Mouse (Mus musculus) Patski (cell line): ENCODE data around the gene Flt3l. TPM values are rescaled to one million over a fixed set of nuclear protein-coding genes. Genes with fewer than 3 reads are reported as not detected.
"Not testable (repeated sequence)": the region's sequence is repeated elsewhere in the genome, so short reads cannot be mapped to it uniquely, and the experiment has no call there.

Experiments
- ATAC-seq: fragments of 100-300 bp; one replicate; pipeline ENCODE4 v1.8.0; 2021
- CTCF ChIA-PET: fragments of 350-600 bp; sonication (Branson Sonifier 250); formaldehyde crosslinking; loops from one replicate; lab custom pipeline; 2022; ENCODE audit warnings: inconsistent platforms; lab: Charles Lee
- POLR2A ChIA-PET: fragments of 350-600 bp; sonication (Branson Sonifier 250); formaldehyde crosslinking; loops from one replicate; lab custom pipeline; 2022; ENCODE audit warnings: antibody characterized with exemption, inconsistent platforms; lab: Charles Lee
- DNase-seq: peaks from one replicate; pipeline ENCODE4 v3.0.0-alpha.2; 2011; ENCODE audit warnings: low read depth, low spot score
- H3K27me3 ChIP-seq: fragments of 371-371 bp; one replicate; pipeline ENCODE4 v1.5.1; 2021
- CTCF ChIP-seq: fragments of 100-300 bp; IDR thresholded peaks from one replicate; pipeline ENCODE4 v1.5.1; 2021
- in situ Hi-C: fragments of 300-500 bp; cut with MboI; formaldehyde crosslinking; loops from 3 replicates; pipeline ENCODE4 v1.11.1; 2018; ENCODE audit warnings: low pct_unique_long_range_greater_than_20kb, mixed read lengths
- polyA plus RNA-seq: library from polyadenylated mRNA; unstranded; gene quantifications from one replicate; pipeline ENCODE4 v1.2.3, GENCODE M21; 2021

Flt3l gene
- polyA plus RNA-seq, 1 experiment from 2014 or later = 7.3 TPM

DNA sequence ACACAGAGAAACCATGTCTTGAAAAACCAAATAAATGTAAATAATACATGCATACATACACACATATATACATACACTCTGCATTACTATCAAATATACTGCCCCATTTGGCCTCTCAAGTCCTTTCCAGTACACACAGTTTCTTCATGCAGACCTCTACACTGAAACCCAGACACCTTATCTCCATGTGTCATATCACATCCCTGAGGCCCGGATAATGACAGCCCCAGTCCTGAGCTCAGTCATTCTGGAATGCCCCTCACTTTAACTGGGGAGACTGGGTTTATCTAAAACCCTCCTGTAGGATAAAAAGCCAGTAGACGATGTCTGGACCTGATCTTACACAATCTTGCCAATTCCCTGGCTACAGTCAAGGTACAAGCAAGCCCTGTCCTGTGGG, 22.8 kb downstream of the Flt3l start:
- ChIA-PET POLR2A (no interaction called here), CTCF (no interaction called here)
- DNase-seq = no peak
- no peaks in the 10 kb centered on the region for H3K27me3 ChIP-seq
- in situ Hi-C loops = no loop called here
- TF ChIP-seq CTCF = no peak
- ATAC-seq = no peak

DNA sequence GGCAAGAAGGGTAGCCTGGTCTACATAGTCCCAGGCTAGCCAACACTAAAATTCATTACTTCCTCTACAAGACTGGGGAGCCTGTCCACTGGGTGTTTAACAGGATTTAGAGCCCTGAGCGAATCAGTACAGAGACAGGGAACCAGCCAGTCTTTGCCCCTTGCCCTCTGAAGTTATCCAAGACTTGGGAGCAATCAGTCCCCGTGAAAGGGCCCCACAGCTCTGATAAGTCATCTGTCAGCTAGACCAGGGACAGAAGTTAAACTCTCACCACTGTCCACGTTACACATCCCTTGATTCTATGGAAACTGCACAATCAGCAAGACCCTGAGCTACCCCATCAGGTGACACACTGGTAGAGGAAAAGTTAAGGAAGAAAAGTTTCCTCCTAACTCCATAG, 23.7 kb downstream of the Flt3l start:
- ChIA-PET CTCF (no interaction called here), POLR2A (no interaction called here)
- ATAC-seq (no peak), DNase-seq (no peak)
- in situ Hi-C loops = no loop called here
- TF ChIP-seq CTCF = no peak
- H3K27me3 ChIP-seq = no peaks in the 10 kb centered on the region

DNA sequence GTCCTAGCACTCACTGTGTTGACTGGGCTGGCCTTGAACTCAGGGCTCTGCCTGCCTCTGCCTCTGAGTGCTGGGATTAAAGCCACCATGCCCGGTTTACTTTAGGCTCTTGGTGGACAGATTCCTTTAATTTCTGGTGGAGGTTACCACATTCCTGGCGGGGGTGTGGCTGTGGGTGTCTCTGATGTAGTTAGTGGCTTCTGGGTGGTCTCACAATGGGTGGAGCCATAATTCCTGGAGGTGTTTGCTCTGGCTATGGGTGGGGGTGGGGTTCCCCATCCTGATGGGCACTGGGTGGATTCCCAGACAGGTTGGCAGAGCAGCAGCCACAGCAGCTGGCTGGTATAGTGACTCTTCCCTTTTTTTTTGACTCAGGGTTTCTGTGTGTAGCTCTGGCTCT, 24.3 kb downstream of the Flt3l start:
- DNase-seq = no peak

DNA sequence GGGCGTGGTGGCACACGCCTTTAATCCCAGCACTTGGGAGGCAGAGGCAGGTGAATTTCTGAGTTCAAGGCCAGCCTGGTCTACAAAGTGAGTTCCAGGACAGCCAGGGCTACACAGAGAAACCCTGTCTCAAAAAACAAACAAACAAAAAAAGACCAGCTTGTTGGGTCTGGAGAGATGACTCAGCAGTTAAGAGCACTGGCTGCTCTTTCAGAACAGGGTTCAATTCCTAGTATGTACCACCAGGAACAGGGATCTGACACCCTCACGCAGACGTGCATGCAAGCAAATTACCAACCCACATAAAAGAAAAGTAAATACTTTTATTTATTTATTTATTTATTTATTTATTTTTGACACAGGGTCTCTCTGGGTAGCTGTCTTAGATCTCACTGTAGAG, 26.1 kb downstream of the Flt3l start:
- ChIA-PET POLR2A (interaction anchor here (0.6 kb wide), 1 partner anchor 303 kb away, joined by 3 read pairs; no protein-coding TSS in a partner anchor), CTCF (interaction anchor here (1.4 kb wide), 1 partner anchor 11 kb away, joined by 3 read pairs; no protein-coding TSS in a partner anchor)
- H3K27me3 ChIP-seq, ATAC-seq, DNase-seq, in situ Hi-C loops: not testable (repeated sequence)

More for the DNA sequence above, 24.3 kb downstream of the Flt3l start:
- no peaks in the 10 kb centered on the region for H3K27me3 ChIP-seq
- CTCF ChIA-PET = interaction anchor here (0.9 to 1.2 kb wide), 2 partner anchors 24 to 32 kb away, joined by 3 read pairs; no protein-coding TSS in a partner anchor
- in situ Hi-C loops = no loop called here
- POLR2A ChIA-PET = no interaction called here
- no peak for TF ChIP-seq CTCF
- no peak for ATAC-seq

DNA sequence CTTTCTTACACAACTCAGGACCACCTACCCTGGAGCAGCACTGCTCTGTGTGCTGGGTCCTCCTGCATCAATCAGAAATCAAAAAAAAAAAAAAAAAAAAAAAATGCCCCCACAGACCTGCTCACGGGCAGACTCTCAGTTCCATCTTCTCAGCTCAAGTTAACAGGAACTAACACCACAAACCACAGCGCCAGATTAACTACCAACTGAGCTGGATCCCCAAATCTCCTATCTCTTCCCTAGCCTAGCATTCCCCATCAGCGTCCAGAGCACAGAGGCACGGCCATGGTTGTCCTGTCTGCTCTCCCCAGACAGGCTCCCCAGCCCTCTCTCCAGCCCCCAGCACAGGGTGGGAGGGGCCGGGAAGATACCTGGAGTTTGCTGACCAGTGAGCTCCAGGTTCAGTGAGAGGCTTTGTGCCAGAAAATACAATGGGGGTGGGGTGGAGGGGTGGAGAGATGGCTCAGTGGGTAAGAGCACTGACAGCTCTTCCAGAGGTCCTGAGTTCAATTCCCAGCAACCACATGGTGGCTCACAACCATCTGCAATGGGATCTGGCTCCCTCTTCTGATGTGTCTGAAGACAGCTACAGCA, 29.1 kb downstream of the Flt3l start:
- ATAC-seq (no peak), DNase-seq (no peak)
- ChIA-PET CTCF (no interaction called here), POLR2A (no interaction called here)
- in situ Hi-C loops = no loop called here
- H3K27me3 ChIP-seq = no peaks in the 10 kb centered on the region
- TF ChIP-seq CTCF = no peak

DNA sequence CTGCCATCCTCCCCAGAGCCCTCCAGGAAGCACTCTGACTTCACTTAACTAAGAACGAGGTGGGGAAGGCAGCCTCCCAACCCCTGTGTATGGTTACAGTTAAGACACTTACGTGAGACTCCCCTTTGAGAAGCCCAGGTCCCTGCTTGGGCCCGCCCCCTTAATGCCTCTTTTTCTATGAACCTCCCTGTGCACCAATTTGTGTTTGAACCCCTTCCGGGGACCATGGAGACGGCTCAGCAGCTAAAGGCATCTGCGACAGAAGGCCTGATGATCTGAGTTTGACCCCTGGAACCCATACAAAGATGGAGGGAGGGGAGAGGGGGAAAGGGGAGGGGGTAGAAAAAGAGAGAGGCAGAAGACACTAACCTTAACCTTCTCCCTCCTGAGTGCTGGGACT, 29.8 kb downstream of the Flt3l start:
- TF ChIP-seq CTCF = no peak
- in situ Hi-C loops = no loop called here
- no peak for ATAC-seq
- POLR2A ChIA-PET = no interaction called here
- no peaks in the 10 kb centered on the region for H3K27me3 ChIP-seq
- DNase-seq = no peak
- CTCF ChIA-PET = no interaction called here

DNA sequence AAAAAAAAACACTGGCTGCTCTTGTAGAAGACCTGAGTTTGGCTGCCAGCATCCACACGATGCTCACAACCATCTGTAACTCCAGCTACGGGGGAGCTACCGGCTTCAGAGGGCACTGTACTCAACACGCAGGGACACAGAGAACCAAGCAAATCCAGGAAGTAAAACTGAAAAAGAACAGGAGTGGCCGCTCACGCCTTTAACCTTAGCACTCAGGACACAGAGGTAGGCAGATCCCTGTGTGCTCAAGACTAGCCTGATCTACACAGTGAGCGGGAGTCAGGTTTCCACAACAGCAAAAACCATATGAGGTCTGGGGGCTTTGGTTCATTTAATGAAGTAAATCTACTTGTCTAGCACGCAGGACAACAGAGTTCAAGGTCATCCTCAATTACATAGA, 30.7 kb downstream of the Flt3l start:
- in situ Hi-C loops = no loop called here

DNA sequence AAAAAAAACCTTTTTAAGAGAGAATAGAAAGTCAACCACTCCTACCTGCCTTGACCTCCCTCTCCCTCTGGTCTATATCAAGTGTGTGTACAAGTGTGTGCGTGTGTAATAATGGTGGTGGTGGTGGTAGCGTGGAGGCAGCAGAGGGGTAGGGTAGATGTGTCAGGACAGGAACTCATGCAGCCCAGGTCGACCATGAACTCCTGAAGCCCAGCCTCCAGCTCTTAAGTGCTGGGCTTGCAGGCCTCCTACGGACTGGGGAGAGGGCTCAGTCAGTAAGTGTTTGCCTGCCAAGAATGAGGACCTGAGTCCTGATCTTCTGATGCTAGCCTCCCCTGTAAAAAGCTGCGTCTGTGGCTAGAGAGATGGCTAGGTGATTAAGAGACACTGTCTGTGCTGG, 31.3 kb downstream of the Flt3l start:
- ATAC-seq = no peak
- H3K27me3 ChIP-seq = no peaks in the 10 kb centered on the region
- ChIA-PET POLR2A (no interaction called here), CTCF (no interaction called here)
- no peak for DNase-seq
- TF ChIP-seq CTCF = no peak
- in situ Hi-C loops = no loop called here

More for the DNA sequence above, 30.7 kb downstream of the Flt3l start:
- TF ChIP-seq CTCF = no peak
- ChIA-PET POLR2A (no interaction called here), CTCF (no interaction called here)
- DNase-seq = no peak
- ATAC-seq = no peak
- no peaks in the 10 kb centered on the region for H3K27me3 ChIP-seq

DNA sequence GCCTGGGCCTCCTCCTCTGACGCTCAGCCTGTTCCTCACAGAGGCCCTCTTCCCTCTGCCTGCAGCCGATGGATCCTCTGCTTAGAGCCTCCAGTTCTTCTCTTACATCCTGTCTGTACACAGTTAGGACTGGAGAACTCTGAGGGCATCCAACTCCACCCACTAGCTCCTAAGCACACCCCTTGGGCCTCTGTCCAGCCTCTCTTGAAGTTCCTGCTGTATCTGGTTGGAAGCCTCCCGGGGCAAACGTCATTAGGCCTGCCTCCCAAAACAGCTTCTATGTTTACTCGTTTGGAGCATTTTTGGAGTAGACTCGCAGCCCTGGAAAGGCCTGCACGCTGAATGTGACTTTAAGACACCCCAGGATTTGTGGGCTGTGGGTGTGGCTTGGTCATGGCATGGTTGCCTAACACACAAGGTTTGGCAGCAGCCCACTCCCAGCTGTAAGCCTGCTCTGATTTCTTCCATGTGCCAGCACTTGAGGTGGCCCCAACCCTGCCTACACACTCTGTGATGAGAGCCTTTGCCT, 32.5 kb downstream of the Flt3l start, which contains the start of gene Fcgrt:
Gene Fcgrt, minus strand, starts transcription at position 200 of the 529 bp plus-strand sequence.
- DNase-seq (peak; percentile 46), ATAC-seq (peak; percentile 86)
- H3K27me3 ChIP-seq = no peaks in the 10 kb centered on the region
- POLR2A ChIA-PET = no interaction called here
- CTCF ChIA-PET = no interaction called here
- in situ Hi-C loops = no loop called here
- TF ChIP-seq CTCF = no peak

DNA sequence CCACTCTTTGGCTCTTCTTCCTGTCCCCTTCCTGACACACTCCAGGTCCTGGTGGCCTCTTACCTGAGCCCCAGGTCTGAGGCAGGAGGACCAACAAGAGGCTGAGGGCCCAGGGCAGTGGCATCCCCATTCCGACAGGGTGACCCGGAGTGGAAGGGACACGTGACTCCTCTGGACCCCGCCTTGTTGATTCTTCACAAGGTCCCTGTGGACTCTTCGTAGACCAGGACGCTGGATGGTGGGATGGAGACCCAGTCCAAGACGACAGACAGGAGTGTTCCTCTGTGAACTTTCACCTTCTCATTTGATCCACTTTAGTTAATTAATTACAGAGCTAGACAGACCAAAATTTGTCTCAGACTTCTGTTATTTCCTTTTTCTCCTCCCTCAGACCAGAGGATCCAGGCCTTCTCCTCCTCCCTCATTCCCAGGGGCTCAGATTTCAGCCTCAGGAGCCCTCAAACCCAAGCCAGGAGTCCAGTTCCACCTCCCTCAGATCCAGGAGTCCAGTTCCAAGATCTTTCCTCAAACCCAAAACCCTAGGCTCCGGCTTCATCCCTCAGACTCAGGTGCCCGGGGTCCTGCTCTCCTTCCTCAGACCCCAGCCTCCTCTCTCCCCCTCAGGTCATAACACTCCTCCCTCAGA, 33.2 kb downstream of the Flt3l start:
- ATAC-seq = no peak
- TF ChIP-seq CTCF = no peak
- H3K27me3 ChIP-seq = no peaks in the 10 kb centered on the region
- in situ Hi-C loops = no loop called here
- ChIA-PET CTCF (no interaction called here), POLR2A (no interaction called here)
- DNase-seq = no peak

DNA sequence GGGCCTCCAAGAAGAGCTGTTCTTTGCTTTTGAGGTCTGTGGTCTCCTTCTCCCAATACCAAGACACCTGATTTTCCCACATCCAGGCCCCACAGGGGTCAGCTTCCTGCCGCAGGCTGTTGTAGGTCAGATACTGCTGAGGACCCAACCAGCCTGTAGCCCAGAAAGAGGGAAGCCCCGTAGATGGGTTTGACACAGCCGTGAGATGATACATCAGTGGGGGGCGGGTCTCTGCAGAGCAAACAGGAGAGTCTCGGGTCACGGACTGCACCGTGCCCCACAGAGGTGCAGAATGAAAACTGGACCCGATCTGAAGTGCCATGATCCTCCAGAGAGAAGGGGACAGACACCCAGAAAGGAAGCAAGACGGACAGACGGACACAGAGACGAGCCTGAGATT, 33.8 kb downstream of the Flt3l start:
- in situ Hi-C loops = no loop called here
- DNase-seq = no peak
- ChIA-PET CTCF (no interaction called here), POLR2A (no interaction called here)
- H3K27me3 ChIP-seq = no peaks in the 10 kb centered on the region
- TF ChIP-seq CTCF = no peak
- ATAC-seq = no peak
